Mouse (Mus musculus) liver, embryonic 13.5 days (tissue): ENCODE measurements around the gene Hip1. TPM values are rescaled to one million over a fixed set of nuclear protein-coding genes. Genes with fewer than 3 reads are reported as not detected.

Experiments used
- ATAC-seq: fragments of 200-750 bp; cut with Nextera tagmentation; 2 replicates; pipeline ENCODE4 v1.8.0; 2017; ENCODE audit warnings: low read depth, mild to moderate bottlenecking, moderate number of reproducible peaks, moderate library complexity
- DNase-seq: peaks from one replicate; pipeline ENCODE4 v3.0.0; 2022
- H3K27ac ChIP-seq: fragments of 300-500 bp; sonication (generic); 2 replicates; pipeline ENCODE4 v1.5.1; 2015; ENCODE audit warnings: moderate library complexity, mild to moderate bottlenecking, inconsistent platforms
- H3K27me3 ChIP-seq: fragments of 300-500 bp; sonication (generic); 2 replicates; pipeline ENCODE4 v1.6.1; 2015; ENCODE audit warnings: mild to moderate bottlenecking, inconsistent platforms
- H3K36me3 ChIP-seq: fragments of 300-500 bp; sonication (generic); 2 replicates; pipeline ENCODE4 v1.6.1; 2015; ENCODE audit warnings: mild to moderate bottlenecking, inconsistent platforms
- H3K4me1 ChIP-seq: fragments of 300-500 bp; sonication (generic); replicated peaks from 2 replicates; pipeline ENCODE4 v1.6.1; 2015; ENCODE audit warnings: inconsistent platforms
- H3K4me2 ChIP-seq: fragments of 300-500 bp; sonication (generic); 2 replicates; pipeline ENCODE4 v1.6.1; 2015; ENCODE audit warnings: inconsistent platforms, mild to moderate bottlenecking, moderate library complexity
- H3K4me3 ChIP-seq: fragments of 300-500 bp; sonication (generic); replicated peaks from 2 replicates; pipeline ENCODE4 v1.5.1; 2015; ENCODE audit warnings: mild to moderate bottlenecking, inconsistent platforms
- H3K9ac ChIP-seq: fragments of 300-500 bp; sonication (generic); 2 replicates; pipeline ENCODE4 v1.6.1; 2015; ENCODE audit warnings: mild to moderate bottlenecking, inconsistent platforms
- H3K9me3 ChIP-seq: fragments of 300-500 bp; sonication (generic); replicated peaks from 2 replicates; pipeline ENCODE4 v1.6.1; 2016; ENCODE audit warnings: inconsistent platforms
- WGBS: fragments of 180-500 bp; shearing (Covaris S2); methylation state at CpG from one replicate; pipeline ENCODE4 v1.1.7; 2015; ENCODE audit not compliant: insufficient replicate concordance; 5-methylcytosine and 5-hydroxymethylcytosine counted together
- microRNA-seq: library from miRNA; unstranded; fragments of <30 nt; microRNA quantifications from one replicate; pipeline ENCODE4, GENCODE M21; 2016
- polyA plus RNA-seq: library from polyadenylated mRNA; unstranded; fragments of >200 nt; fragmentation: Nextera tagmentation; extraction: Ambion mirVana; gene quantifications from 2 replicates; pipeline ENCODE4 v1.2.1, GENCODE M21; 2015

The Hip1 gene
- polyA plus RNA-seq, 1 experiment from 2014 or later, result 3.4 TPM

GRCm38 (mm10) chr5:135362572-135362971, 182.3 kb downstream of the Hip1 start:
- no peak overlapping the region for H3K4me3 ChIP-seq
- no peak overlapping the region for H3K27ac ChIP-seq
- no peak overlapping the region for H3K9ac ChIP-seq
- H3K36me3 ChIP-seq, result no peaks in the 10 kb centered on the region
- peaks cover 8% of the 10 kb centered on the region; the same call in 1 of the 2 replicates for H3K27me3 ChIP-seq
- no peak overlapping the region for H3K4me2 ChIP-seq
- 0 out of 2 replicates have a peak, but pooled peaks cover 2% of the 10 kb centered on the region for H3K9me3 ChIP-seq
- 45% methylated on average over 3 of the region's 3 CpGs for WGBS
- no peak for ATAC-seq
- no peaks in the 10 kb centered on the region for H3K4me1 ChIP-seq
- DNase-seq, result no peak

DNA sequence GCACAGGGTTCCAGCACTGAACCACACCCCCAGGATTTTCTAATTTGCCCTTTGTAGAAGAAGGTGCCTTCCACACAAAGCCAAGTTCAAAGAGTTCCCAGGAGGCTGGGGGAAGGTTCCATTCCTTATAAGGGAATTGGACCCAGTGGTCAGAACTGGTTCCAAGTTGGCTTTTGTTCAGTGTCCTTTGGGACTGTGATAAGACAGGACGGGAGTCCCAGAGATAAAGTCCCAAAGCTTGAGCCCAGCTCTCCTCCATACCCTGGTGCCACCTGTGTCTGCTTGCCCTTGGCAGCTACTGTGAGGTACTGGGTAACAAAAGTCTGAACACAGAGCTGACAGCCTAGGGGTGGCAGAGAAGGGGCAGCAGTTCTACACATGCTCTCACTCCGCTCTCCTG, 185.1 kb downstream of the Hip1 start:
- Histone ChIP-seq H3K27me3 (peaks cover 6% of the 10 kb centered on the region; the same call in 1 of the 2 replicates), H3K9me3 (0 out of 2 replicates have a peak, but pooled peaks cover 3% of the 10 kb centered on the region), H3K4me3 (no peak overlapping the region), H3K36me3 (no peaks in the 10 kb centered on the region), H3K4me1 (no peaks in the 10 kb centered on the region), H3K9ac (no peak overlapping the region), H3K4me2 (no peak overlapping the region), H3K27ac (no peak overlapping the region)
- ATAC-seq (no peak), DNase-seq (no peak)
- 68% methylated on average over 2 of the region's 2 CpGs for WGBS

DNA sequence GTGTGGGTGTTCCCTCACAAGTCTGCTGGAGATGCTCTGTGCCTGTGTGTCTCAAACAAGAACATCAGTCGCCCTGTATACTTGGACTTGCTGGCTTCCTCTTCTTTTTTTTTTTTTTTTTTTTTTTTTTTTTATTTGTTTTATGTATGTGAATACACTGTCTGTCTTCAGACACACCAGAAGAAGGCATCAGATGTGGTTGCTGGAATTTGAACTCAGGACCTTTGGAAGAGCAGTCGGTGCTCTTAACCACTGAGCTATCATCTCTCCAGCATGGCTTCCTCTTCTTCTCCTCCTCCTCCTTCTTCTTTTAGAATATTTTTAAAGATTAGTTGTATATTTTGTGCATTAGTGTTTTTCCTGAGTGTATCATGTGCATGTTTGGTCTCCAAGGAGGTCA, 187.4 kb downstream of the Hip1 start:
- Histone ChIP-seq H3K36me3 (no peaks in the 10 kb centered on the region), H3K27me3 (peaks cover 10% of the 10 kb centered on the region), H3K9me3 (0 out of 2 replicates have a peak, but pooled peaks cover 3% of the 10 kb centered on the region), H3K4me3 (no peak overlapping the region), H3K27ac (no peak overlapping the region), H3K4me1 (no peaks in the 10 kb centered on the region), H3K4me2 (no peak overlapping the region), H3K9ac (no peak overlapping the region)
- WGBS, result 63% methylated on average over 2 of the region's 2 CpGs
- DNase-seq, result no peak
- ATAC-seq, result no peak

Small RNA genes lying within 50 kb of the gene (microRNA-seq; reads per million reads assigned to microRNA genes)
- gene Mir7033, result 1.5 reads per million

Other genes starting within 250 kb of the Hip1 start
- not detected in 2 replicates for gene Fkbp6, start 195.1 kb downstream of the Hip1 start, polyA plus RNA-seq
- not detected in 2 replicates for gene Trim50, start 191.8 kb downstream of the Hip1 start, polyA plus RNA-seq
- 24.9 and 25.3 TPM in 2 replicates for gene Nsun5, start 175.2 kb downstream of the Hip1 start, polyA plus RNA-seq
- 6.4 and 6.7 TPM in 2 replicates for gene Pom121, start 150.6 kb downstream of the Hip1 start, polyA plus RNA-seq
- not detected in 2 replicates for gene Ccl26, start 18.4 kb upstream of the Hip1 start, polyA plus RNA-seq
- gene Ccl24, start 27.9 kb upstream of the Hip1 start, polyA plus RNA-seq, result 15.0 and 15.7 TPM in 2 replicates
- gene Rhbdd2, start 87.5 kb upstream of the Hip1 start, polyA plus RNA-seq, result 11.4 and 12.2 TPM in 2 replicates
- gene Por, start 124.9 kb upstream of the Hip1 start, polyA plus RNA-seq, result 26.7 and 31.2 TPM in 2 replicates
- gene Tmem120a, start 199.3 kb upstream of the Hip1 start, polyA plus RNA-seq, result 17.3 and 17.8 TPM in 2 replicates
- not detected in 2 replicates for gene Styxl1, start 233.3 kb upstream of the Hip1 start, polyA plus RNA-seq
- gene Mdh2, start 233.4 kb upstream of the Hip1 start, polyA plus RNA-seq, result 416 and 419 TPM in 2 replicates